Mouse (Mus musculus): ENCODE data around the gene Spi1. TPM values are rescaled to one million over a fixed set of nuclear protein-coding genes. Genes with fewer than 3 reads are reported as not detected.

The Spi1 gene
- polyA plus RNA-seq, 1 experiment from 2014 or later = 4.8 TPM

DNA sequence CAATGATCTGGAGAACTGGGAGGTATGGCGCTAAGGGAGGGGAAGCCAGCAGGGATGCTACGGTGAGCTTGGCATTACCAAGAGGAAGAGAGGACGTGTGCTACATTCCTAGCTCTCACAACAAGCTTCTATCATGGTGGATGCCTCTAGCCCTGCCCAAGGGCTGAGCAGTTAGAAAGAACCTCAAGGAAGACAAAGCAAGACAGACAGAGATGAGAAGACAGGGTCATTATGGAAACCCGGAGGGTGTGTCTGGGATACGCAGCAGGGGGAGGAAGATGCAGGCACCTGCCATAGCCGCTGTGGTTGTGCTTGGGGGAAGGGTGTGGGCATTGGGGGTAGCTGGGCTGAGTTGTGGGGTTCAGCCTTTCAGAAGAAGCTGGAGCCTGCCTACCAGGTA is 41.3 kb downstream of the Spi1 start:
- Histone ChIP-seq H3K27ac (replicated peaks in 1 of 2; ENCODE audit: control insufficient read depth in 1 of 2, insufficient read depth in 1 of 2, low read depth in 2 of 2, low read length in 2 of 2) (peak overlapping the region in 1 of 2 experiments; percentile 51; a peak in 1 of 4 replicates), H3K9me3 (ENCODE audit: control insufficient read depth, low read length) (no peaks in the 10 kb centered on the region), H3K4me1 (ENCODE audit: control insufficient read depth in 2 of 2, insufficient read depth in 2 of 2, low read length in 2 of 2) (peaks cover 16 to 44% of the 10 kb centered on the region in 2 experiments; a peak in 3 of 4 replicates), H3K4me2 (ENCODE audit: low read length) (peak overlapping the region; percentile 91), H3K36me3 (ENCODE audit: control insufficient read depth, insufficient read depth, low read length) (peaks cover 96% of the 10 kb centered on the region), H3K27me3 (ENCODE audit: control insufficient read depth, insufficient read depth, low read length) (no peaks in the 10 kb centered on the region), H3K4me3 (ENCODE audit: control insufficient read depth in 1 of 2, insufficient read depth in 1 of 2, low read depth in 1 of 2, low read length in 2 of 2) (peak overlapping the region; percentile 5 to 78), H3K9ac (ENCODE audit: low read length) (peak overlapping the region; percentile 96)
- no peak for ATAC-seq (ENCODE audit: insufficient number of reproducible peaks, insufficient read depth, low FRiP score, low read depth)
- 65% methylated on average over 6 of the region's 6 CpGs for WGBS

DNA sequence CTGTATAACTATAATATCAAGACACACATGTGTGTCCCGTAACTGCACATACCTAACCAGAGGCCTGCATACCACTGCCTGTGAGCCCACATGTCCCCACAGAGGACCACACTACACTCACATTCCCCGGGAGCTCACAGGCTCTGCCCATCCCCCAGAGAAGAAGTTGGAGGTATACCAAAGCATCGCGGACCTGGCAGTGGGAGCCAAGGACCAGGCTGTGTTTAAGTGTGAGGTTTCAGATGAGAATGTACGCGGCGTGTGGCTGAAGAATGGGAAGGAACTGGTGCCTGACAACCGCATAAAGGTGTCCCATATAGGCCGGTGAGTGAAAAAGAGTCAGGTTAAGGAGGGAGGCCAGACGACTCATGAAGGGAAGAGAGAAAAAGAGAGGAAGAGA is 42.9 kb downstream of the Spi1 start:
- Histone ChIP-seq H3K4me2 (ENCODE audit: low read length) (peak overlapping the region; percentile 91), H3K36me3 (ENCODE audit: control insufficient read depth, insufficient read depth, low read length) (peaks cover 100% of the 10 kb centered on the region), H3K9me3 (ENCODE audit: control insufficient read depth, low read length) (no peaks in the 10 kb centered on the region), H3K4me3 (ENCODE audit: control insufficient read depth in 1 of 2, insufficient read depth in 1 of 2, low read depth in 1 of 2, low read length in 2 of 2) (no peak overlapping the region), H3K27me3 (ENCODE audit: control insufficient read depth, insufficient read depth, low read length) (no peaks in the 10 kb centered on the region), H3K27ac (replicated peaks in 1 of 2; ENCODE audit: control insufficient read depth in 1 of 2, insufficient read depth in 1 of 2, low read depth in 2 of 2, low read length in 2 of 2) (0 out of 4 replicates have a peak overlapping the region, but pooled peaks of 1 of the 2 experiments have one; percentile 11), H3K4me1 (ENCODE audit: control insufficient read depth in 2 of 2, insufficient read depth in 2 of 2, low read length in 2 of 2) (peaks cover 19 to 51% of the 10 kb centered on the region in 2 experiments; a peak in 3 of 4 replicates), H3K9ac (ENCODE audit: low read length) (peak overlapping the region; percentile 96; the same call in 1 of the 2 replicates)
- no peak for ATAC-seq (ENCODE audit: insufficient number of reproducible peaks, insufficient read depth, low FRiP score, low read depth)
- 71% methylated on average over 10 of the region's 10 CpGs for WGBS

DNA sequence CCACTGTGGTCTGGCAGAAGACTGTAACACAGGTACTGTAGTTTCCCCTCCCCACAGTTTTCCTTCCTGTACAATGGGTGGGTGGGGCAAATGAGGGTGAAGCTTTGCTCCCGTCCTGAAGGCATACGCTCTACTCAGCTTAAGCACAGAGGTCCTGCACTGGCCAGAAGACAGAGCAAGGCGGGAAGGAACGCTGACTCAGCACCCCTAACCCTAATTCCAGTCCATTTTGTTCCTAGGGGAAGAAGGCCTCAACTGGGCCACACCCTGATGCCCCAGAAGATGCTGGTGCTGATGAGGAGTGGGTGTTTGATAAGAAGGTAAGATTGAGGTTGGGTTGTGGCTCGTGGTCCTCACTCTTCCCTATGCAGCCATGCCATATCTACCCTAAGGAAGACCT is 46.6 kb downstream of the Spi1 start:
- H3K9me3 ChIP-seq (ENCODE audit: control insufficient read depth, low read length) = no peaks in the 10 kb centered on the region
- no peaks in the 10 kb centered on the region for H3K27me3 ChIP-seq (ENCODE audit: control insufficient read depth, insufficient read depth, low read length)
- 63% methylated on average over 5 of the region's 5 CpGs for WGBS
- H3K4me1 ChIP-seq (ENCODE audit: control insufficient read depth in 2 of 2, insufficient read depth in 2 of 2, low read length in 2 of 2) = peaks cover 15 to 46% of the 10 kb centered on the region in 2 experiments; a peak in 3 of 4 replicates
- H3K9ac ChIP-seq (ENCODE audit: low read length) = no peak overlapping the region
- no peak overlapping the region for H3K27ac ChIP-seq (replicated peaks in 1 of 2; ENCODE audit: control insufficient read depth in 1 of 2, insufficient read depth in 1 of 2, low read depth in 2 of 2, low read length in 2 of 2)
- H3K36me3 ChIP-seq (ENCODE audit: control insufficient read depth, insufficient read depth, low read length) = peaks cover 100% of the 10 kb centered on the region
- ATAC-seq (ENCODE audit: insufficient number of reproducible peaks, insufficient read depth, low FRiP score, low read depth) = no peak
- H3K4me3 ChIP-seq (ENCODE audit: control insufficient read depth in 1 of 2, insufficient read depth in 1 of 2, low read depth in 1 of 2, low read length in 2 of 2) = no peak overlapping the region
- H3K4me2 ChIP-seq (ENCODE audit: low read length) = no peak overlapping the region

DNA sequence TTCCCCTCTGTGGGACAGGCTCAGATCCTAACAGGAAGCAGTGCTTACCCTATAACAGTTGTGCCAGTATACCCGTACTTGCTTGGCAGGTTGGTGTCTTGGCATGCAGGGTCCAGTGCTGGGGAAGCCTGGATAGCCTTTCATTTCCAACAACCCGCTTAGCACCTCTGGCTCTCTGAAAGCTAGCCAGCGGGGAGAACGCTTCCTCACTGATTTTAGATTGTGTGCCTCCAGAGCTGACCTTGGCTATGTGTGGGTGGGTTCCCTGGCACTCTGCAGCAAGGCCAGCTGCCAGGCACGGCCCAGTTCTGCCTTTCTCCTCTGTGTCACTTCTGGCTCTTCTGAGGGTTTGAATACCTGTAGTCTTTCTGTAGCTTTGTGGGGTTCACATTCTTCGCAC is 47.9 kb downstream of the Spi1 start:
- Histone ChIP-seq H3K9me3 (ENCODE audit: control insufficient read depth, low read length) (no peaks in the 10 kb centered on the region), H3K4me1 (ENCODE audit: control insufficient read depth in 2 of 2, insufficient read depth in 2 of 2, low read length in 2 of 2) (peaks cover 11 to 33% of the 10 kb centered on the region in 2 experiments; a peak in 3 of 4 replicates), H3K4me2 (ENCODE audit: low read length) (no peak overlapping the region), H3K36me3 (ENCODE audit: control insufficient read depth, insufficient read depth, low read length) (peaks cover 100% of the 10 kb centered on the region), H3K4me3 (ENCODE audit: control insufficient read depth in 1 of 2, insufficient read depth in 1 of 2, low read depth in 1 of 2, low read length in 2 of 2) (no peak overlapping the region), H3K9ac (ENCODE audit: low read length) (no peak overlapping the region), H3K27ac (replicated peaks in 1 of 2; ENCODE audit: control insufficient read depth in 1 of 2, insufficient read depth in 1 of 2, low read depth in 2 of 2, low read length in 2 of 2) (peak overlapping the region in 1 of 2 experiments; percentile 37; a peak in 1 of 4 replicates), H3K27me3 (ENCODE audit: control insufficient read depth, insufficient read depth, low read length) (no peaks in the 10 kb centered on the region)
- 69% methylated on average over 6 of the region's 6 CpGs for WGBS
- no peak for ATAC-seq (ENCODE audit: insufficient number of reproducible peaks, insufficient read depth, low FRiP score, low read depth)

DNA sequence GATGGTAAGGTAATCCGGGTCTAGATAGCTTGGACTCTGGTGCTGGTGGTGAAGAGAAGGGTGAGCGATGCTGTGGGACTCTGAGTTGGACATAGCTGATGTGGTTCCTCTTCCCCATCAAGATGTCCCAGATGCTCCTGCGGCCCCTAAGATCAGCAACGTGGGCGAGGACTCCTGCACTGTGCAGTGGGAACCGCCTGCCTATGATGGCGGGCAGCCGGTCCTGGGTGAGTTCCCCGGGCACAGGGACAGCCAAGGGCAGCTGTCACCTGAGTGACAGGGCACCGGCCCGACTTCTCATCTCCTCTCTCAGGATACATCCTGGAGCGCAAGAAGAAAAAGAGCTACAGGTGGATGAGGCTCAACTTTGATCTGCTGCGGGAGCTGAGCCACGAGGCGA is 49.1 kb downstream of the Spi1 start:
- Histone ChIP-seq H3K4me2 (ENCODE audit: low read length) (no peak overlapping the region), H3K9me3 (ENCODE audit: control insufficient read depth, low read length) (no peaks in the 10 kb centered on the region), H3K27ac (replicated peaks in 1 of 2; ENCODE audit: control insufficient read depth in 1 of 2, insufficient read depth in 1 of 2, low read depth in 2 of 2, low read length in 2 of 2) (no peak overlapping the region), H3K36me3 (ENCODE audit: control insufficient read depth, insufficient read depth, low read length) (peaks cover 100% of the 10 kb centered on the region), H3K9ac (ENCODE audit: low read length) (peak overlapping the region; percentile 1; the same call in 1 of the 2 replicates), H3K4me3 (ENCODE audit: control insufficient read depth in 1 of 2, insufficient read depth in 1 of 2, low read depth in 1 of 2, low read length in 2 of 2) (no peak overlapping the region), H3K4me1 (ENCODE audit: control insufficient read depth in 2 of 2, insufficient read depth in 2 of 2, low read length in 2 of 2) (peaks cover 8 to 26% of the 10 kb centered on the region in 2 experiments; a peak in 3 of 4 replicates), H3K27me3 (ENCODE audit: control insufficient read depth, insufficient read depth, low read length) (no peaks in the 10 kb centered on the region)
- 83% methylated on average over 14 of the region's 15 CpGs for WGBS
- ATAC-seq (ENCODE audit: insufficient number of reproducible peaks, insufficient read depth, low FRiP score, low read depth) = no peak

DNA sequence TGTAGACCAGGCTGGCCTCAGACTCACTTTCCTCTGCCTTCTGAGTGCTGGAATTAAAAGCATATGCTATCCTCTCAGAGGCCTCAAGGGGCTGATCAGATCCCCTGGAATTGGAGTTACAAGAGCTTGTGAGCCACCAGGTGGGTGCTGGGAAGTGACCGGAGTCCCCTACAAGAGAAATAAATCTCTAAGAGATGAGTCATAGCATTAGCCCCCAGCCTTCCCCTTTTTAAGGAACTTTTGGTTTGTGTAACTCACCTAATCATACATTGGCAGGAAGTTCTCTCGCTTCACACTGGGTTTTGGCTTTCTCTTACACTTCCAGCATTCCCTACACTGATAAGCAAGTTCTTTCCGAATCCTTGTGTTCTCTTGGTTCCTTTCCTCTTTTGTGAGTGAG is 49.8 kb downstream of the Spi1 start:
- Histone ChIP-seq H3K9ac (ENCODE audit: low read length) (no peak overlapping the region), H3K4me1 (ENCODE audit: control insufficient read depth in 2 of 2, insufficient read depth in 2 of 2, low read length in 2 of 2) (peaks cover 8 to 29% of the 10 kb centered on the region in 2 experiments; a peak in 3 of 4 replicates), H3K27ac (replicated peaks in 1 of 2; ENCODE audit: control insufficient read depth in 1 of 2, insufficient read depth in 1 of 2, low read depth in 2 of 2, low read length in 2 of 2) (peak overlapping the region; percentile 31 to 53), H3K27me3 (ENCODE audit: control insufficient read depth, insufficient read depth, low read length) (no peaks in the 10 kb centered on the region), H3K4me2 (ENCODE audit: low read length) (no peak overlapping the region), H3K9me3 (ENCODE audit: control insufficient read depth, low read length) (no peaks in the 10 kb centered on the region), H3K36me3 (ENCODE audit: control insufficient read depth, insufficient read depth, low read length) (peaks cover 100% of the 10 kb centered on the region), H3K4me3 (ENCODE audit: control insufficient read depth in 1 of 2, insufficient read depth in 1 of 2, low read depth in 1 of 2, low read length in 2 of 2) (no peak overlapping the region)
- 33% methylated on average over 3 of the region's 3 CpGs for WGBS
- no peak for ATAC-seq (ENCODE audit: insufficient number of reproducible peaks, insufficient read depth, low FRiP score, low read depth)

DNA sequence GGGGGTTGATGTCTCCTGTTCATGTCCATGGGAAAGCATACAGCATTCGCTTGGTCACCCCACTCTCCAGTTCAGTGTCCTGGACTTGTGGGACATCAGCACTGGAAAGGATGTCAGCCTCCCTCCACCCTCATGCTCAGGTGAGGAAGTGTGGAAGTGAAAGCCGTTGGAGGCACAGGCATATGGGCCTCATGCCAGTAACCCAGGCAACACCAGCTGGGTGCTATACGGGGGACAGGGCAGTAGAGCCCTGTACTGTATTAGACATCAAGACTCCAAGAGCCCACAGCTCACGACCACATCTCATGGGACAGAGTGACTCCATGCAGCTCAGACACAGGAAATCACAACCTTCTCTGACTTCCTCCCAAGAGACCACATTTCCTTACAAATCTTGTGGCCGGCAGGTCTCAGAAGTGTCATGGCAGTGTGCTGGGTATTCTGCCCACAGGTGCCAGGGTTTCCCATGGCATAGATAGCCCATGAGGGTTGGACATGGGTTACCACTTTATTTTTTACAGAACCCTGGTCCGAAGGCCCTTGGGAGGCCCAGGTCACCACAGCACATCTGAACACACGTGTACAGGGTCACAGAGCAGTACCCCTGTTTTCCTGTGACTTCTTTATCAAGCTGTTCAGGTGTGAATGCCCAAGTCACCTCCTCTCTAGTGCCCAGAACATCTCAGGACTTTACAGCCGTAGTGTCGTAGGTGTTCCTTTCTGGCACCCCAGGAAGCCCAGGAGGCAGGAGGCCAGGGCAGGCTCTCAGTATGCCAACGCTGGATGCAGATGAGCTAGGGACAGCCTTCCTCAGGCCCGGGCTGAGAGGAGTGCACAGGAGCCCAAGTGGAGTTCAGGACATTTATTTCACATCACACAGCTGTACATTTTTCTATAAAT is 54.6 kb downstream of the Spi1 start:
- WGBS = 71% methylated on average over 11 of the region's 11 CpGs
- Histone ChIP-seq H3K27ac (replicated peaks in 1 of 2; ENCODE audit: control insufficient read depth in 1 of 2, insufficient read depth in 1 of 2, low read depth in 2 of 2, low read length in 2 of 2) (peak overlapping the region in 1 of 2 experiments; percentile 45; a peak in 1 of 4 replicates), H3K9ac (ENCODE audit: low read length) (no peak overlapping the region), H3K4me2 (ENCODE audit: low read length) (no peak overlapping the region), H3K9me3 (ENCODE audit: control insufficient read depth, low read length) (no peaks in the 10 kb centered on the region), H3K27me3 (ENCODE audit: control insufficient read depth, insufficient read depth, low read length) (no peaks in the 10 kb centered on the region), H3K36me3 (ENCODE audit: control insufficient read depth, insufficient read depth, low read length) (peaks cover 75% of the 10 kb centered on the region), H3K4me3 (ENCODE audit: control insufficient read depth in 1 of 2, insufficient read depth in 1 of 2, low read depth in 1 of 2, low read length in 2 of 2) (no peak overlapping the region), H3K4me1 (ENCODE audit: control insufficient read depth in 2 of 2, insufficient read depth in 2 of 2, low read length in 2 of 2) (peaks cover 3 to 13% of the 10 kb centered on the region in 2 experiments; a peak in 3 of 4 replicates)
- ATAC-seq (ENCODE audit: insufficient number of reproducible peaks, insufficient read depth, low FRiP score, low read depth) = no peak
